Mouse (Mus musculus): ENCODE data around the gene Arid5b.

DNA sequence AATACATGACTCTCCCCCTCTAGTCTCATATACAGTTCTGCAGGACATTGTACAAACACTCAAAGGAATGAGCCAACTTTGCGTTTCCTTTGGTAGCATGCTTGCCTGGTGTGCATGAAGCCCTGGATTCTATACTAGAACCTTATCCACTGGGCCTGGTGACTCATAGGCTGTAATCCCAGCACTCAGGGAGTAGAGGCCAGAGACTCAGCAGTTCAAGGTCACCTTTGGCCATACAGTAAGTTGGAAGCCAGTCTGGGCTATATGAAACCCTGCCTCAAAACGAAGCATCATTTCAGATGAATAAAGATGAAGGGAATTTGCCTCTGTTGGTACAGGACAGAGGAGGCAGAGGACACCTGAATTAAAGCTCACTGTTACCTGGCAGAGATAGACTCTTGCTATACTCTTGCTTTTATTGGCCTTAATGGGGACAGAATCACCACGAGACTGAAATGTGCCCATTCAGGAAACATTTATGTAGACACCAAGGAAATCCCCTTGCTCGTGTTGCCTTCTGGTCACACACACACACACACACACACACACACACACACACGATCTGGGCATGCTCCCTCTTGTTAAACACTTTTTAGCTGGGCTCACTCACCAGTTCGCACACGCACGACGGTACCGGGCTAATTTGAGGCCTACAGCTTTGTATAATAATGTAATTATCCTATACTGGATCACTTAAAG lies 21.0 kb downstream of the Arid5b start:
- TF ChIP-seq POLR2A (IDR thresholded peaks at IDR 0.05; ENCODE audit: low read depth, low read length) (no peak), CTCF (conservative IDR thresholded peaks at IDR 0.05; ENCODE audit: insufficient read depth, insufficient read length, low read depth, low read length) (no peak)

Data from kidney, adult 2 months (tissue).